Mouse (Mus musculus) duodenum, adult 2 months (tissue): Measurements from ENCODE around the gene Dkk1. TPM values are rescaled to one million over a fixed set of nuclear protein-coding genes. Genes with fewer than 3 reads are reported as not detected.

Experiments
- polyA plus RNA-seq: library from polyadenylated mRNA; depleted of rRNA; stranded (reverse); fragments of >200 nt; gene quantifications from 2 replicates; pipeline ENCODE4 v1.2.3, GENCODE M21; 2012; ENCODE audit warnings: low replicate concordance; rRNA removed

The Dkk1 gene
- not detected in 2 replicates for polyA plus RNA-seq

GRCm38 (mm10) chr19:30549044-30549853 lies at the start of gene Dkk1:
Gene Dkk1, minus strand, starts transcription at chr19:30549665.

